Mouse (Mus musculus) liver, embryonic 15.5 days (tissue): Measurements from ENCODE around the gene Ctdnep1. TPM values are rescaled to one million over a fixed set of nuclear protein-coding genes. Genes with fewer than 3 reads are reported as not detected.
"Not testable (repeated sequence)": the region's sequence is repeated elsewhere in the genome, so short reads cannot be mapped to it uniquely, and the experiment has no call there.

ENCODE experiments used
- ATAC-seq: fragments of 200-750 bp; cut with Nextera tagmentation; 2 replicates; pipeline ENCODE4 v1.8.0; 2017; ENCODE audit warnings: moderate number of reproducible peaks, mild to moderate bottlenecking, moderate library complexity; ENCODE audit not compliant: insufficient read depth
- H3K27ac ChIP-seq: fragments of 300-500 bp; sonication (generic); replicated peaks from 2 replicates; pipeline ENCODE4 v1.5.1; 2015; ENCODE audit warnings: mild to moderate bottlenecking, inconsistent platforms
- H3K27me3 ChIP-seq: fragments of 300-500 bp; sonication (generic); 2 replicates; pipeline ENCODE4 v1.6.1; 2015; ENCODE audit warnings: mild to moderate bottlenecking, inconsistent platforms
- H3K36me3 ChIP-seq: fragments of 300-500 bp; sonication (generic); replicated peaks from 2 replicates; pipeline ENCODE4 v1.6.1; 2015; ENCODE audit warnings: moderate library complexity, mild to moderate bottlenecking, inconsistent platforms
- H3K4me1 ChIP-seq: fragments of 300-500 bp; sonication (generic); replicated peaks from 2 replicates; pipeline ENCODE4 v1.6.1; 2015; ENCODE audit warnings: inconsistent platforms
- H3K4me2 ChIP-seq: fragments of 300-500 bp; sonication (generic); 2 replicates; pipeline ENCODE4 v1.6.1; 2015; ENCODE audit warnings: moderate library complexity, mild to moderate bottlenecking, inconsistent platforms
- H3K4me3 ChIP-seq: fragments of 300-500 bp; sonication (generic); replicated peaks from 2 replicates; pipeline ENCODE4 v1.5.1; 2015; ENCODE audit warnings: mild to moderate bottlenecking, inconsistent platforms
- H3K9ac ChIP-seq: fragments of 300-500 bp; sonication (generic); 2 replicates; pipeline ENCODE4 v1.6.1; 2015; ENCODE audit warnings: moderate library complexity, mild to moderate bottlenecking, inconsistent platforms
- H3K9me3 ChIP-seq: fragments of 300-500 bp; sonication (generic); replicated peaks from 2 replicates; pipeline ENCODE4 v1.6.1; 2016; ENCODE audit warnings: inconsistent platforms
- WGBS: fragments of 180-500 bp; shearing (Covaris S2); methylation state at CpG from one replicate; pipeline ENCODE4 v1.1.7; 2015; ENCODE audit warnings: mixed read lengths; ENCODE audit not compliant: insufficient replicate concordance; 5-methylcytosine and 5-hydroxymethylcytosine counted together
- polyA plus RNA-seq: library from polyadenylated mRNA; unstranded; fragments of >200 nt; fragmentation: Nextera tagmentation; extraction: Ambion mirVana; gene quantifications from 2 replicates; pipeline ENCODE4 v1.2.1, GENCODE M21; 2015

The Ctdnep1 gene
- polyA plus RNA-seq, 1 experiment from 2014 or later, result 8.9 TPM

DNA sequence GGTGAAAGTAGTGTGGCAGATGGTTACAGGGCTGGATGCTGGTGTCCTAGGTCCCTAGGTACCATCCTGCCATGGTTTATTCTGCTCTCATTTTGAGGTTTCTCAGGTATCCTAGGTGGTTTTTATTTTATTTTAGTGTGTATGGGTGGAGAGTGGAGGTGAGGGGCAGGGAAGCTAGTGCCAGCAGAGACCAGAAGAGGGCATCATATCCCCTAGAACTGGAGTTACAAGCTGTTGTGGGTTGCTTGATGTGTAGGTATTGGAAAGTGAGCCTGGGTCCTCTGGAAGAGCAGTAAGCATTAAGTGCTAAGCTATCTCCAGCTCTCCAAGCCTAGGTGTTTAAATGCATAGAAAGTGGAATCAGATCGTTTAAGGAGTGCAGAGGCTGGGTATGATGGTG, 28.7 kb upstream of the Ctdnep1 start:
- H3K9ac ChIP-seq, result no peak overlapping the region
- peaks cover 62% of the 10 kb centered on the region for H3K27me3 ChIP-seq
- H3K4me3 ChIP-seq, result no peak overlapping the region
- H3K4me2 ChIP-seq, result no peak overlapping the region
- WGBS, result 24% methylated on average over 1 of the region's 1 CpGs
- no peak overlapping the region for H3K27ac ChIP-seq
- H3K4me1 ChIP-seq, result peaks cover 20% of the 10 kb centered on the region
- no peaks in the 10 kb centered on the region for H3K9me3 ChIP-seq
- no peak for ATAC-seq
- no peaks in the 10 kb centered on the region for H3K36me3 ChIP-seq

DNA sequence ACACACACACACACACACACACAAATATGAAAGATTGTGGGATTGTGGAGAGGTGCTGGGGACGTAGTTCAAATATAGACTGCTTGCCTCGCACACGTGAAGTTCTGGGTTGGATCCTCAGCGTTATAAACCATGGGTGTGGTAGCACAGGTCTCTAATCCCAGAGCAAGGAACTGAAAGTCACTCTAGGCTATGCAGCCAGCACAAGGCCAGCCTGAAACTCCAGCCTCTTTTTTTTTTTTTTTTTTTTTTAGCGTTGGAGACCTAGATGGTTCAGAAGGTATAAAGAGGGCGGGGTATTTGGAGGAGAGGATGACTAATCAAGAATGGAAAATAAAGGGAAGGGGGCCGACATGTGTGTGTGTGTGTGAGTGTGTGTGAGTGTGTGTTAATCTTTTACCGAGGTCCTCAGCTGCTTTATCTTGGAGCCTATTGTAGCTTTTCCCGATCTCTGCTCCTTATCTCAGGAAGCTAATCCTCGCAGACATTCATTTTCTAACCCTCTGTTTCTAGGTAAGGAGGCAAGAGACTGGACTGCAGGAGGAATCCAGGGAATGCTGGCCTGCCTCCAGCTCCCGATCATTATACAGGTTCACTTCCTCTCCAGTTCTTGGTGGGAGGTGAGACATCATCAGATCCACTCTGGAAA, 27.6 kb upstream of the Ctdnep1 start:
- Histone ChIP-seq H3K27me3 (peaks cover 70% of the 10 kb centered on the region), H3K9ac (no peak overlapping the region)

DNA sequence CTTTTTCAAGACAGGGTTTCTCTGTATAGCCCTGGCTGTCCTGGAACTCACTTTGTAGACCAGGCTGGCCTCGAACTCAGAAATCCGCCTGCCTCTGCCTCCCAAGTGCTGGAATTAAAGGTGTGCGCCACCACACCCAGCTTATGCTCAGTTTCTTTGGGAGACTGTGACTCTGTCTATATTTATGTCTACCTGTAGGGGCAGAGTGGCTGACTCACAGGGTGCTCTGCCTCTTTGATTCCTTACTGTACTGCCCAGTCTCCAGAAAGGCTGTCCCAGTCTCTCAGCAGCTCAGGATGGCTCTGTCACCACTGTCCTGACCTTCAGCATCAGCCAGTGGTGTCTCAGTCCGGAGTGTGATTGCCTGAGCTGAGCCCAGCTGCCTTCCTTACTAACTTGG, 25.3 kb upstream of the Ctdnep1 start:
- not testable (repeated sequence) for H3K4me1 ChIP-seq, H3K4me3 ChIP-seq, ATAC-seq, H3K9ac ChIP-seq, H3K36me3 ChIP-seq, H3K9me3 ChIP-seq, H3K27ac ChIP-seq, H3K4me2 ChIP-seq
- WGBS, result 69% methylated on average over 4 of the region's 4 CpGs
- H3K27me3 ChIP-seq, result peaks cover 82% of the 10 kb centered on the region

More for the DNA sequence above, 27.6 kb upstream of the Ctdnep1 start:
- Histone ChIP-seq H3K9me3 (no peaks in the 10 kb centered on the region), H3K4me3 (no peak overlapping the region), H3K4me2 (no peak overlapping the region), H3K27ac (no peak overlapping the region), H3K36me3 (no peaks in the 10 kb centered on the region), H3K4me1 (peaks cover 10% of the 10 kb centered on the region)
- ATAC-seq, result no peak
- 27% methylated on average over 11 of the region's 11 CpGs for WGBS

DNA sequence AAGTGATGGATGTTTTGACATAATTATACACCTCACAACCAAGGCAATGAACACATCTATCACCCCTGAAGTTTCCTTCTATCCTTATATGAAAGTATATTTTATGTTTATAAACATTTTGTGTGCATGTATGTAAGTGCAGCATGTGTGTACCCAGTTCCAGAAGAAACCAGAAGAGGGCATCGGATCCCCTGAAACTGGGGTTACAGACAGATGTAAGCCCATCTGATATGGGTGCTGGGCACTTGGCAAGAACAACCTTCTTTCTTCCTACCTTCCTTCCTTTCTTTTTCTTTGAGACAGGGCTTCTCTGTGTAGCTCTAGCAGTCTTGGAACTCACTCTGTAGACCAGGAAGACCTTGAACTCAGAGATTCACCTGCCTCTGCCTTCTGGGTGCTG, 24.7 kb upstream of the Ctdnep1 start:
- H3K9me3 ChIP-seq, result no peaks in the 10 kb centered on the region
- 56% methylated on average over 1 of the region's 1 CpGs for WGBS
- ATAC-seq, result no peak
- peaks cover 82% of the 10 kb centered on the region for H3K27me3 ChIP-seq
- H3K36me3 ChIP-seq, result no peaks in the 10 kb centered on the region
- H3K4me2 ChIP-seq, result no peak overlapping the region
- H3K9ac ChIP-seq, result no peak overlapping the region
- H3K4me1 ChIP-seq, result no peaks in the 10 kb centered on the region; the same call in 1 of the 2 replicates
- no peak overlapping the region for H3K27ac ChIP-seq
- H3K4me3 ChIP-seq, result no peak overlapping the region

- WGBS, result 41% methylated on average over 5 of the region's 5 CpGs
- ATAC-seq, result no peak
- Histone ChIP-seq H3K9ac (no peak overlapping the region), H3K9me3 (no peaks in the 10 kb centered on the region), H3K36me3 (no peaks in the 10 kb centered on the region), H3K27ac (no peak overlapping the region), H3K4me3 (no peak overlapping the region), H3K27me3 (peaks cover 92% of the 10 kb centered on the region), H3K4me1 (peaks cover 9% of the 10 kb centered on the region), H3K4me2 (no peak overlapping the region)
Measured at GRCm38 (mm10) chr11:69960616-69961015, 20.3 kb upstream of the Ctdnep1 start.

DNA sequence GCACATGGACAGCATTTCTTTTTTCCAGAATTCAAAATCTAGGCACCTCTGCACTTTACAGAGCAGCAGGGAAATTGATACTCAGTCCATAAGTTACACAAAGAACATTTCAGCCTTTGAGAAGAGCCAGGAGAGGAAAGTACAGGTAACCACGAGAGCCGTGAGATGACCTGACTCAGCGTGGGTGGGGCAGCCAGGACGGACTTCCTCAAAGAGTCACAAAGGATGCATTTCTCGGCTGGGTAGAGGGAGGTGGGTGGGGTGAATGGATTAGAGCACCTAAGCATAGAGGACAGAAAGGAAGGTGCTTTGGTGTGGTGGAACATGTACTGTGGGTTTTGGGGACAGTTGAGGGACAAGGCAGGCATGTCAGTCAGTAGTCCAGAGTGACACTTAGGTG, 19.1 kb upstream of the Ctdnep1 start:
- H3K9me3 ChIP-seq, result no peaks in the 10 kb centered on the region
- H3K4me3 ChIP-seq, result no peak overlapping the region
- H3K36me3 ChIP-seq, result no peaks in the 10 kb centered on the region
- H3K27me3 ChIP-seq, result peaks cover 94% of the 10 kb centered on the region
- peaks cover 21% of the 10 kb centered on the region for H3K4me1 ChIP-seq
- 7% methylated on average over 5 of the region's 5 CpGs for WGBS
- no peak for ATAC-seq
- H3K4me2 ChIP-seq, result no peak overlapping the region
- H3K27ac ChIP-seq, result no peak overlapping the region
- H3K9ac ChIP-seq, result no peak overlapping the region

GRCm38 (mm10) chr11:69964650-69965270, 16.2 kb upstream of the Ctdnep1 start, which contains the start of gene Cldn7:
Cldn7 (plus strand) TSS chr11:69964779.
- no peak for ATAC-seq
- Histone ChIP-seq H3K4me2 (peak within 1 kb of the TSS; percentile 74), H3K36me3 (peaks cover 17% of the 10 kb centered on the region), H3K4me1 (peaks cover 29% of the 10 kb centered on the region), H3K27me3 (peaks cover 86% of the 10 kb centered on the region), H3K9ac (no peak within 1 kb of the TSS), H3K4me3 (peak within 1 kb of the TSS; percentile 47), H3K9me3 (no peaks in the 10 kb centered on the region), H3K27ac (no peak within 1 kb of the TSS)
- WGBS, result 9% methylated on average over 24 of the region's 24 CpGs

DNA sequence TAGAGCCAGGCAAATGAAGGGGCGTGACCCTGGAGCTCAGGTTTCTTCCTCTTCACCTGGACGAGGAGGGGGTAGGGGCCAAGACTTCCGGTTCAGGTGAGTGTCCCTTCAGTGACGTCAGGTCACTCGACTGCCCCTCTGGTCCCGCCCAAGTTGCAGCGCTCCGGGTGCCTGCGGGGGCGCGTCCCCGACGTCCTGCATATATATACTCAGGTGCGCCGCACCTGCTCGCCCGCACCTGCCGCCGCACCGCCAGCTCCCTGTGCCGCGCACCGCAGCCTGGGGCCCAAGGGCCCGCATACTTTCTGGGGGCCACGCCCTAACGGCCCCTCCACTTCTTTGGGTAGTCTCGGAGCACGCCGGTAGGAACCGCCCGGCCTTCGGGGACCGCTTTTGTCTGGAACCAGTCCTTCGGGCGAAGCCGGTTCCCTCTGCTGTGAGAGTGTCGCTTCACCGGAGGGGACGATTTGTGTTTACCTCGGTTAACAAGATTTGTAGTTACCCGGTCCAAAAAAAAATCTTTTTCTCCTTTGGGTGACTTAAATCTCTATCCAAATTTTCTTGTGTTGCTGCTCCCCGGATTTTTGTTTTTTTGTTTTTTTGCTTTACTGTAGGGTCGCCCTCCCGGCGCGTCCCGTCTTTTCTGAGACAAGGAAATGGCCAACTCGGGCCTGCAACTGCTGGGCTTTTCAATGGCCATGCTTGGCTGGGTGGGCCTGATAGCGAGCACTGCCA, 15.5 kb upstream of the Ctdnep1 start:
- Histone ChIP-seq H3K9me3 (no peaks in the 10 kb centered on the region), H3K27ac (no peak overlapping the region), H3K27me3 (peaks cover 79% of the 10 kb centered on the region), H3K9ac (no peak overlapping the region), H3K4me3 (peak overlapping the region; percentile 47), H3K4me2 (peak overlapping the region; percentile 74), H3K4me1 (peaks cover 29% of the 10 kb centered on the region), H3K36me3 (peaks cover 24% of the 10 kb centered on the region)
- WGBS, result 4% methylated on average over 49 of the region's 49 CpGs
- no peak for ATAC-seq

GRCm38 (mm10) chr11:69966006-69966859, 14.7 kb upstream of the Ctdnep1 start:
- H3K4me2 ChIP-seq, result peak overlapping the region; percentile 74
- ATAC-seq, result peak; percentile 43; the same call in 1 of the 2 replicates
- WGBS, result under 1% methylated on average over 58 of the region's 59 CpGs
- H3K9me3 ChIP-seq, result no peaks in the 10 kb centered on the region
- peaks cover 29% of the 10 kb centered on the region for H3K4me1 ChIP-seq
- H3K36me3 ChIP-seq, result peaks cover 28% of the 10 kb centered on the region
- H3K9ac ChIP-seq, result peak overlapping the region; percentile 27; the same call in 1 of the 2 replicates
- H3K4me3 ChIP-seq, result peak overlapping the region; percentile 47
- H3K27ac ChIP-seq, result no peak overlapping the region
- H3K27me3 ChIP-seq, result peaks cover 72% of the 10 kb centered on the region

DNA sequence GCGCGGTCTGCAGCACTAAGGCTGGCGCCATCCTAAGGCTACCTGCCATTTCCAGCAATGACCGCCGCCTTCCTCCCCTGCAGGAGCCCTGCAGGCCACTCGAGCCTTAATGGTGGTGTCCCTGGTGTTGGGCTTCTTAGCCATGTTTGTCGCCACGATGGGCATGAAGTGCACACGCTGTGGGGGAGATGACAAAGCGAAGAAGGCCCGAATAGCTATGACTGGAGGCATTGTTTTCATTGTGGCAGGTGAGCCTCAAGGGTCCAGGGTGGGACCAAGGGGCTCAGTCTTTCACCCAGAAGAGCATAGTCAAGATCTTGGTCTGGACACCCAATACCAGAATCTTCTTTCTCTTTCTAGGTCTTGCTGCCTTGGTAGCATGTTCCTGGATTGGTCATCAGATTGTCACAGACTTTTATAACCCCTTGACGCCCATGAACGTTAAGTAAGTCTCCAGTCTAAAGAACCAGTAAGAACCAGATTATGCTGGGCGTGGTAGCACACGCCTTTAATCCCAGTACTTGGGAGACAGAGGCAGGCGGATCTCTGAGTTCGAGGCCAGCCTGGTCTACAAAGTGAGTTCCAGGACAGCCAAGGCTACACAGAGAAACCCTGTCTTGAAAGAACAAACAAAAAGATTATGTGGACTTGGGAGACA, 14.0 kb upstream of the Ctdnep1 start:
- WGBS, result 23% methylated on average over 17 of the region's 17 CpGs
- Histone ChIP-seq H3K4me3 (peak overlapping the region; percentile 47), H3K4me1 (peaks cover 29% of the 10 kb centered on the region), H3K4me2 (peak overlapping the region; percentile 74), H3K27me3 (peaks cover 64% of the 10 kb centered on the region), H3K36me3 (peaks cover 35% of the 10 kb centered on the region), H3K9me3 (no peaks in the 10 kb centered on the region), H3K27ac (no peak overlapping the region), H3K9ac (no peak overlapping the region)
- no peak for ATAC-seq
